Mouse (Mus musculus) myocyte (in vitro differentiated cells): ENCODE measurements around the gene Ahcyl2. TPM values are rescaled to one million over a fixed set of nuclear protein-coding genes. Genes with fewer than 3 reads are reported as not detected.

Source experiments
- H3K27me3 ChIP-seq: one replicate; pipeline ENCODE4 v1.6.1; 2011; ENCODE audit not compliant: control insufficient read depth, insufficient read depth, insufficient read length
- H3K36me3 ChIP-seq: one replicate; pipeline ENCODE4 v1.6.1; 2011; ENCODE audit not compliant: control insufficient read depth, insufficient read depth
- H3K4me2 ChIP-seq: one replicate; pipeline ENCODE4 v1.6.1; 2011; ENCODE audit warnings: low read depth, control low read depth
- H3K4me3 ChIP-seq: one replicate; pipeline ENCODE4 v1.5.1; 2011; ENCODE audit warnings: mild to moderate bottlenecking, control low read depth, moderate library complexity
- H3K79me2 ChIP-seq: one replicate; pipeline ENCODE4 v1.6.1; 2011; ENCODE audit not compliant: control insufficient read depth, insufficient read depth
- H3ac ChIP-seq: one replicate; pipeline ENCODE4 v1.6.1; 2011; ENCODE audit not compliant: control insufficient read depth, insufficient read length
- CEBPB ChIP-seq: IDR thresholded peaks from 2 replicates; pipeline ENCODE4 v1.6.1; 2011; ENCODE audit warnings: mild to moderate bottlenecking, moderate library complexity; ENCODE audit not compliant: poor library complexity, insufficient read depth, severe bottlenecking
- E2F4 ChIP-seq: IDR thresholded peaks from one replicate; pipeline ENCODE4 v1.6.1; 2011; ENCODE audit warnings: mild to moderate bottlenecking, control low read depth, moderate library complexity; ENCODE audit not compliant: insufficient read depth
- MAX ChIP-seq: IDR thresholded peaks from one replicate; pipeline ENCODE4 v1.6.1; 2011; ENCODE audit warnings: low read depth, mild to moderate bottlenecking, control low read depth
- MYOD1 ChIP-seq, 3 experiments: IDR thresholded peaks; one replicate each; pipeline ENCODE4 v1.6.1; 2011; ENCODE audit warnings: control low read depth in 2 of 3, low read depth in 2 of 3, mild to moderate bottlenecking in 2 of 3, moderate library complexity in 1 of 3; ENCODE audit not compliant: insufficient read length in 2 of 3, control insufficient read depth in 1 of 3
- MYOG ChIP-seq, 3 experiments: IDR thresholded peaks; one replicate each; pipeline ENCODE4 v1.6.1; 2011; ENCODE audit warnings: control low read depth in 2 of 3, low read depth in 2 of 3, mild to moderate bottlenecking in 2 of 3; ENCODE audit not compliant: insufficient read length in 2 of 3, control insufficient read depth in 1 of 3, insufficient read depth in 1 of 3
- POLR2A ChIP-seq: IDR thresholded peaks from one replicate; pipeline ENCODE4 v1.6.1; 2011; ENCODE audit warnings: low read depth, mild to moderate bottlenecking, control low read depth, moderate library complexity; ENCODE audit not compliant: insufficient read length
- POLR2AphosphoS2 ChIP-seq: IDR thresholded peaks from one replicate; pipeline ENCODE4 v1.6.1; 2011; ENCODE audit warnings: low read depth, control low read depth; ENCODE audit not compliant: insufficient read length
- REST ChIP-seq: IDR thresholded peaks from one replicate; pipeline ENCODE4 v1.6.1; 2011; ENCODE audit warnings: mild to moderate bottlenecking, control low read depth, moderate library complexity; ENCODE audit not compliant: insufficient read depth, insufficient read length
- SRF ChIP-seq: IDR thresholded peaks from one replicate; pipeline ENCODE4 v1.6.1; 2011; ENCODE audit warnings: low read depth; ENCODE audit not compliant: control insufficient read depth, insufficient read length
- TCF12 ChIP-seq: IDR thresholded peaks from one replicate; pipeline ENCODE4 v1.6.1; 2011; ENCODE audit warnings: mild to moderate bottlenecking, control low read depth; ENCODE audit not compliant: poor library complexity, insufficient read depth, severe bottlenecking
- TCF3 ChIP-seq: IDR thresholded peaks from one replicate; pipeline ENCODE4 v1.6.1; 2011; ENCODE audit warnings: low read depth, control low read depth; ENCODE audit not compliant: insufficient read length
- USF1 ChIP-seq: IDR thresholded peaks from one replicate; pipeline ENCODE4 v1.6.1; 2011; ENCODE audit warnings: low read depth, mild to moderate bottlenecking, control low read depth, moderate library complexity
- polyA plus RNA-seq: library from polyadenylated mRNA; unstranded; fragments of >200 nt; fragmentation: generic; extraction: Trizol; gene quantifications from one replicate; pipeline ENCODE4 v1.2.1, GENCODE M21; 2012; ENCODE audit warnings: missing spikeins

Gene Ahcyl2
- polyA plus RNA-seq, 1 experiment, result 10.1 TPM

DNA sequence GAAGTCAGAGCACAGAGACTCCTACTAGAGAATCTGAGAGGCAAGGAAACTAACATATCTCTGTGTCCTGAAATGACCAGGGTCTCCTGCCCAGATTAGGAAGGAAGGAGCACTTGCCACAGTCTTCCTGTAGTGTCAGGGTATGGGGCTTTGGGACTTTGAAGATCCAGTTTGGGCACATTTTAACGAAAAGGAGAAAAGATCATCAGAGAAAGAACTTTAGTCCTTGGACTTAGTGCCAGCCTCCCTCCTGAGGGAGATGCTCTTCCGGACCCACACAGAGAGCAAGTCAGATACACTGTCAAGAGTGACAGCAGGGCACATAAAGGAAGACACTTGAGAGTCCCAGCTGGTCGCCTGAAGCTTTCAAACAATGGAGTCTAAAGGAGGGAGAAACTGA, 36.2 kb downstream of the Ahcyl2 start:
- Histone ChIP-seq H3ac (no peak overlapping the region), H3K36me3 (no peaks in the 10 kb centered on the region), H3K4me2 (no peak overlapping the region), H3K79me2 (no peaks in the 10 kb centered on the region), H3K27me3 (no peaks in the 10 kb centered on the region), H3K4me3 (no peak overlapping the region)
- TF ChIP-seq USF1 (no peak), CEBPB (no peak), MYOG (IDR thresholded peaks at IDR 0.05; ENCODE audit: control insufficient read depth in 1 of 3, insufficient read depth in 1 of 3, insufficient read length in 2 of 3, low read depth in 2 of 3) (no peak), MAX (no peak), TCF12 (no peak), MYOD1 (IDR thresholded peaks at IDR 0.05; ENCODE audit: control insufficient read depth in 1 of 3, insufficient read length in 2 of 3, low read depth in 2 of 3) (no peak), REST (no peak), POLR2AphosphoS2 (no peak), SRF (no peak)

DNA sequence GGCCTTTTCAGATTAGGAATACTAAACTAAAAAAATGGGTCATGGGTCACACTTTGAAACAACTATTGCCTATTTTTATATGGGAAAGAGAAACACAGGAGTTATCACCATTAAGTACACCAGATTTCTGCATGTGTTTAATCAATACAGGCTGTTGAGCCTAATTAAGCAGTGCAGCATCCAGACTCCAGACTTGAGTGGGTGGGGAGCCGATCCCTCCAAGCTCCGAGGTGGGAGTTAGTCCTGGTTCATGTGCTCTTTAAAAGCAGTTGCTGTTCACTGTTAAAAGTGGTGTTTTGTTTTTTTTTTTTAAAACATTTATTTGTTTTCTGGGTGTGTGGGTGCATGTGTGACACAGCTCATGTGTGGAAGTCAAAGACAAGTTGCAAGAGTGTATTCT, 37.6 kb downstream of the Ahcyl2 start:
- Histone ChIP-seq H3K27me3 (no peaks in the 10 kb centered on the region), H3K4me3 (no peak overlapping the region), H3K79me2 (no peaks in the 10 kb centered on the region), H3K36me3 (no peaks in the 10 kb centered on the region), H3ac (no peak overlapping the region), H3K4me2 (no peak overlapping the region)
- TF ChIP-seq TCF3 (no peak), MYOD1 (IDR thresholded peaks at IDR 0.05; ENCODE audit: control insufficient read depth in 1 of 3, insufficient read length in 2 of 3, low read depth in 2 of 3) (no peak), MYOG (IDR thresholded peaks at IDR 0.05; ENCODE audit: control insufficient read depth in 1 of 3, insufficient read depth in 1 of 3, insufficient read length in 2 of 3, low read depth in 2 of 3) (no peak), MAX (no peak), E2F4 (no peak), REST (no peak), SRF (no peak), POLR2A (no peak)

DNA sequence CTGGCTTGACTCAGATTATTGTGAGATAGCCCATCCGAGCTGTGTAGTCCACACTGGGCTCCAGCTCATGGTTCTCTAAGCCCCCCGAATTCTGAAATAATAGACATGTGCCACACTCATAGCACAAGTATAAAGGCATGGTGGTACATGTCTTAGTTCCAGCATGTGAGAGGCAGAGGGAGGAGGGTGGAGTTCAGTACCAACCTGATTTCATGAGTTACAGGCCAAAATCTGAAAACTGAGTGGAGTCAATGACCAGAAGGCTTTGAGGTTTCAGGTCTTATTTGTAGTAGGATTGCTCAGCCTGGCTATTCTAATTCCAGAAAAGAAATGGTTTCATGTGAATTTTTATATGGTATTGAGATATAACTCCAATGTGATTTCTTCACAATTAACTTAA, 44.3 kb downstream of the Ahcyl2 start:
- H3K79me2 ChIP-seq, result no peaks in the 10 kb centered on the region
- no peak overlapping the region for H3K4me2 ChIP-seq
- TF ChIP-seq POLR2A (no peak), SRF (no peak), E2F4 (no peak), CEBPB (no peak), POLR2AphosphoS2 (no peak)
- H3K27me3 ChIP-seq, result no peaks in the 10 kb centered on the region
- H3K36me3 ChIP-seq, result no peaks in the 10 kb centered on the region
- H3ac ChIP-seq, result no peak overlapping the region
- H3K4me3 ChIP-seq, result no peak overlapping the region

DNA sequence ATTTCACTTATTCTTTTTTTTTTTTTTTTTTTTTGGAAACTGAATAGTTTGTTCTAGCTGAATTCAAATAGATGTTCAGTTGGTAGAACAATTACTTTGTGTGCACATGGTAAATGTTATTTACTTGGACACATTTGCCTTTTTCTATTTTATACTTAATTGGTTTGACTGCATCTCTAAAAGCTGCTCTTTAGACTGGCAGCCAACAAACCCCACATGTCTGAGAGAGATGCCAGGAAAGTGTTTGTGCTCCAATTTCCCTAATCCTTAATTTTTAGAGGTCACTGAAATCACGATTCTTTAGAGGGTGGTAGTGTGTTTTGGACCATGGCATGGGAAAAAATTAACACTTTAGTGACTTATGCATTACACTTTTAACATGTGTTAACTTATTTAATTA, 44.8 kb downstream of the Ahcyl2 start:
- no peaks in the 10 kb centered on the region for H3K79me2 ChIP-seq
- H3ac ChIP-seq, result no peak overlapping the region

DNA sequence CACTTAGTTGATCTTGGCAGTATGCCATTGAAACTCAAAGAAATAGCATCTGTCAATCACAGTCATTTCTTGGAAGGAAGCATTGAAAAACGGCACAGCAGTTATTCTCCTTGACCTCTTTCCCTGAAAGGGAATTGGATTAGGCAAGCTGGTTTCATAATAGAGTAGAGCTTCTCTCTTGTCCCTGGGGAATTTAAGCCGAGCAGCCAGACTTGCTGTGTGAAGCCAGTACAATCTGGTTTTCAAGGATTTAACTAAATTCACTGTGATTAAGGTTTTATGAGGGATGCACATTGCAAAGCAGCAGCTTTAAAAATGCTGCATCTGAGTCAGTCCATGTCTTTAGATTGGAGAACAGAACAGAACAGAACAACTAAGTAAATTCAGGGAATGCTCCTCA, 46.8 kb downstream of the Ahcyl2 start:
- Histone ChIP-seq H3ac (no peak overlapping the region), H3K79me2 (no peaks in the 10 kb centered on the region), H3K27me3 (no peaks in the 10 kb centered on the region), H3K4me2 (no peak overlapping the region), H3K4me3 (no peak overlapping the region), H3K36me3 (no peaks in the 10 kb centered on the region)
- no peak for TF ChIP-seq MAX
- TF ChIP-seq E2F4, result no peak
- no peak for TF ChIP-seq REST
- TF ChIP-seq MYOD1 (IDR thresholded peaks at IDR 0.05; ENCODE audit: control insufficient read depth in 1 of 3, insufficient read length in 2 of 3, low read depth in 2 of 3), result no peak
- no peak for TF ChIP-seq SRF
- TF ChIP-seq USF1, result no peak
- no peak for TF ChIP-seq MYOG (IDR thresholded peaks at IDR 0.05; ENCODE audit: control insufficient read depth in 1 of 3, insufficient read depth in 1 of 3, insufficient read length in 2 of 3, low read depth in 2 of 3)
- no peak for TF ChIP-seq POLR2AphosphoS2
- no peak for TF ChIP-seq TCF12
- no peak for TF ChIP-seq CEBPB
- TF ChIP-seq TCF3, result no peak

More for the DNA sequence above, 44.8 kb downstream of the Ahcyl2 start:
- Histone ChIP-seq H3K4me3 (no peak overlapping the region), H3K36me3 (no peaks in the 10 kb centered on the region), H3K4me2 (no peak overlapping the region), H3K27me3 (no peaks in the 10 kb centered on the region)
- TF ChIP-seq CEBPB, result no peak
- no peak for TF ChIP-seq POLR2A
- TF ChIP-seq TCF12, result no peak
- TF ChIP-seq MAX, result no peak
- TF ChIP-seq USF1, result no peak
- TF ChIP-seq POLR2AphosphoS2, result no peak
- no peak for TF ChIP-seq TCF3
- no peak for TF ChIP-seq MYOD1 (IDR thresholded peaks at IDR 0.05; ENCODE audit: control insufficient read depth in 1 of 3, insufficient read length in 2 of 3, low read depth in 2 of 3)
- no peak for TF ChIP-seq REST
- TF ChIP-seq E2F4, result no peak
- TF ChIP-seq MYOG (IDR thresholded peaks at IDR 0.05; ENCODE audit: control insufficient read depth in 1 of 3, insufficient read depth in 1 of 3, insufficient read length in 2 of 3, low read depth in 2 of 3), result no peak
- TF ChIP-seq SRF, result no peak
